Mouse (Mus musculus): ENCODE data around the gene S1pr2.
"Not testable (repeated sequence)": the region's sequence is repeated elsewhere in the genome, so short reads cannot be mapped to it uniquely, and the experiment has no call there.

S1pr2 gene

GRCm38 (mm10) chr9:20998337-20998736 lies 21.8 kb upstream of the S1pr2 start:
- DNase-seq, result not testable (repeated sequence)

- DNase-seq, result no peak
Observed at GRCm38 (mm10) chr9:20997065-20997464, 20.5 kb upstream of the S1pr2 start.

GRCm38 (mm10) chr9:20995069-20995468 lies 18.5 kb upstream of the S1pr2 start:
- DNase-seq, result no peak

- DNase-seq, result no peak
Observed at GRCm38 (mm10) chr9:20993165-20993898, 16.8 kb upstream of the S1pr2 start.

GRCm38 (mm10) chr9:20991587-20991986 lies 15.0 kb upstream of the S1pr2 start:
- no peak for DNase-seq

GRCm38 (mm10) chr9:20990861-20991260 lies 14.3 kb upstream of the S1pr2 start:
- no peak for DNase-seq

GRCm38 (mm10) chr9:20987953-20988352 lies 11.4 kb upstream of the S1pr2 start:
- DNase-seq, result no peak

GRCm38 (mm10) chr9:20986952-20987686 lies 10.5 kb upstream of the S1pr2 start:
- DNase-seq, result no peak

- DNase-seq, result no peak
Observed at GRCm38 (mm10) chr9:20983169-20983568, 6.6 kb upstream of the S1pr2 start.

GRCm38 (mm10) chr9:20982171-20982570 lies 5.6 kb upstream of the S1pr2 start:
- no peak for DNase-seq

- DNase-seq, result no peak
Observed at GRCm38 (mm10) chr9:20979769-20980168, 3.2 kb upstream of the S1pr2 start.

- no peak for DNase-seq
Observed at GRCm38 (mm10) chr9:20979181-20979580, 2.6 kb upstream of the S1pr2 start.

- no peak for DNase-seq
Observed at GRCm38 (mm10) chr9:20978409-20979095, 2.0 kb upstream of the S1pr2 start.

- DNase-seq, result no peak
Observed at GRCm38 (mm10) chr9:20976961-20977689, 544 bp upstream of the S1pr2 start.

GRCm38 (mm10) chr9:20975431-20976215 lies 958 bp downstream of the S1pr2 start:
- DNase-seq, result peak in 1 of 2 experiments; percentile 13

- no peak for DNase-seq
Observed at GRCm38 (mm10) chr9:20973682-20974075, 2.9 kb downstream of the S1pr2 start.

GRCm38 (mm10) chr9:20973001-20973681 lies 3.4 kb downstream of the S1pr2 start:
- no peak for DNase-seq

GRCm38 (mm10) chr9:20972141-20972992 lies 4.2 kb downstream of the S1pr2 start:
- no peak for DNase-seq

- no peak for DNase-seq
Observed at GRCm38 (mm10) chr9:20971751-20972140, 4.8 kb downstream of the S1pr2 start.

GRCm38 (mm10) chr9:20966747-20967146 lies 9.8 kb downstream of the S1pr2 start:
- no peak for DNase-seq

GRCm38 (mm10) chr9:20966008-20966407 lies 10.6 kb downstream of the S1pr2 start:
- DNase-seq, result no peak
